Mouse (Mus musculus): ENCODE data around the gene Cacna1e. TPM values are rescaled to one million over a fixed set of nuclear protein-coding genes. Genes with fewer than 3 reads are reported as not detected.

Cacna1e gene
- total and polyA plus RNA-seq, 3 experiments = 0.22 TPM; not detected in 2

DNA sequence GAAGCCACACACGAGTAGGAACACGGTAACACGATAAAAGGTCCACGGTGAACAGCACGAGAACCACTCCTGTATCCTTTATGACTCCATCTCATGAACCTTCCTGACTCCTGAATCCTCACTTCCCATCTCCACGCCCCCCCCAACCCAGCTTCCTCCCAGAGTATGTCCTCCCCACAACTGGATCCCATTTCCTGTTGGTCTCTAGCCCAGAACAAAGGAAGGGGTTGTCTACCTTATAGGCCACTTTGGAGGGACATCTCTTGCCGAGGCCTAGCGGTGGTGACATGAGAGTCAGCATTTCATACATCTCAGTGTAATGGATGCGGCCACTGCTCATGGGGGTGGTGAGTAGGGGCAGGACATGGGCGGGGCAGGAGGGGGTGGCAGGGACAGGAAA is 468.5 kb downstream of the Cacna1e start:
- DNase-seq (ENCODE audit: low spot score) (no peak), ATAC-seq (ENCODE audit: extremely low read depth, insufficient number of reproducible peaks, low FRiP score, poor library complexity, severe bottlenecking) (no peak)
- Histone ChIP-seq H3K9me3 (replicated peaks) (peaks cover 59% of the 10 kb centered on the region), H3K27me3 (ENCODE audit: insufficient read depth, low read length) (no peaks in the 10 kb centered on the region), H3K4me1 (ENCODE audit: insufficient read depth, low read depth, low read length) (no peaks in the 10 kb centered on the region), H3K36me3 (replicated peaks) (no peaks in the 10 kb centered on the region), H3K4me3 (ENCODE audit: low read depth, low read length) (no peak overlapping the region)
- TF ChIP-seq POLR2AphosphoS5 (IDR thresholded peaks at IDR 0.05; ENCODE audit: insufficient replicate concordance, low read depth, low read length) (no peak), GATA1 (IDR thresholded peaks at IDR 0.05; ENCODE audit: borderline replicate concordance, low read length) (no peak), GATA2 (IDR thresholded peaks at IDR 0.05; ENCODE audit: borderline replicate concordance, low read depth, low read length) (no peak), TAL1 (conservative IDR thresholded peaks at IDR 0.05; ENCODE audit: low read depth, low read length) (no peak), CTCF (IDR thresholded peaks at IDR 0.05; ENCODE audit: low read depth, low read length) (no peak)

DNA sequence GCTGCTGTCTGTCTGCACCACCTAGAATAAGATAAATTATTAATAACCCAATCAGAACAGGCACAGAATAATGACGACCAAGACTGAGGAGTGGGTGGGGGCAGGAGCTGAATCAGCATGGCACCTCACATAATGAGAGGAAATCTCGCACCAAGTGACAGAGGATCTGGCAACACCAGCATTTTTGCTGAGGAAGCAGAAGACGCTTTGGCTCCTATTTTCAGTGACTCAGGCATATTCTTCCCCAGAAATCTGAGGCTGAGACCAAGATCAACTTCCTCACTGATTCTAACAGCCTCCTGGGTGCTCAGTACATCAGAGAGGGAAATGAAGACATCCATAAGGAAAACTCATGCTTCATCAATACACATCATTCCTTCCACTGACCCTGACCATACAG is 471.2 kb downstream of the Cacna1e start:
- Histone ChIP-seq H3K36me3 (replicated peaks) (no peaks in the 10 kb centered on the region), H3K4me3 (ENCODE audit: low read depth, low read length) (no peak overlapping the region), H3K9me3 (replicated peaks) (peaks cover 53% of the 10 kb centered on the region), H3K27me3 (ENCODE audit: insufficient read depth, low read length) (no peaks in the 10 kb centered on the region), H3K4me1 (ENCODE audit: insufficient read depth, low read depth, low read length) (no peaks in the 10 kb centered on the region)
- DNase-seq (ENCODE audit: low spot score) = no peak
- no peak for TF ChIP-seq GATA2 (IDR thresholded peaks at IDR 0.05; ENCODE audit: borderline replicate concordance, low read depth, low read length)
- TF ChIP-seq GATA1 (IDR thresholded peaks at IDR 0.05; ENCODE audit: borderline replicate concordance, low read length) = no peak
- no peak for TF ChIP-seq POLR2AphosphoS5 (IDR thresholded peaks at IDR 0.05; ENCODE audit: insufficient replicate concordance, low read depth, low read length)
- no peak for TF ChIP-seq CTCF (IDR thresholded peaks at IDR 0.05; ENCODE audit: low read depth, low read length)
- TF ChIP-seq TAL1 (conservative IDR thresholded peaks at IDR 0.05; ENCODE audit: low read depth, low read length) = no peak
- no peak for ATAC-seq (ENCODE audit: extremely low read depth, insufficient number of reproducible peaks, low FRiP score, poor library complexity, severe bottlenecking)

DNA sequence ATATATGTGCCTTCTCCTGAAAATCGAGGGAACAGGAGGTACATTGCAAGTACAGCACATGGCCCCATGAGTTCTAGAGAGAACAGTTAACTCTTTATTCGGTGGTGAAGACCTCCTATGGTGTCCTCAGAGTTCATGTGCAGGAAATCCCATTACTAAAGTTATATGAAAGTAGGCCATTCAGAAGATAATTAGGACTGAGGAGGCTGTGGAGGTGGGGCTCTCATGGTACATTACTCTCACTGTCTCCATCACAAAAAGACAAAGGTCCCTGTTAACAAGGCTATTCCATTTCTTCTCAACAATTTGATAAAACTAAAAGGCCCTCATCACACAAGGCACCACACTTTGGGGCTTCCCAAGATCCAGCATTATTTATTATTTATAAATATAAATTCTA is 475.2 kb downstream of the Cacna1e start:
- DNase-seq (ENCODE audit: low spot score) = no peak
- no peaks in the 10 kb centered on the region for H3K36me3 ChIP-seq (replicated peaks)
- ATAC-seq (ENCODE audit: extremely low read depth, insufficient number of reproducible peaks, low FRiP score, poor library complexity, severe bottlenecking) = no peak

DNA sequence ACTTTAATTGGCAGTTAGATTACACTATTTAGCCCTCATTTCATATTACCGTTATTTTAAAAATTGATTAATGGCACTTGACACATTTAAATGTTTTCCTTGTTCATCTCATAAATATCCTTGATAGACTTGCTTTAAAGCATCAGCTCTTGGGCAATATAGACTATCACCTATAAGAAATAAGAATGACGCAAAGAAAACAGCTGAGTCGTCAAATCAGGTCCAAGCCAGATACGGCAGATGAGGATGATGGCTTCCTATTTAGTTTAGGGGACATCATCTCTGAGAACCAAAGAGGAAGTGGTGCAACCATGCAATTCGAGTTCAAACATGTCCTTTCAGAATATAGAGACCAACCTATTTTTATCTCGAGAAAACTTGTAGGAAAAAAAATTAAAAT is 492.3 kb downstream of the Cacna1e start:
- Histone ChIP-seq H3K4me1 (ENCODE audit: insufficient read depth, low read depth, low read length) (no peaks in the 10 kb centered on the region), H3K27me3 (ENCODE audit: insufficient read depth, low read length) (no peaks in the 10 kb centered on the region), H3K4me3 (ENCODE audit: low read depth, low read length) (no peak overlapping the region), H3K9me3 (replicated peaks) (peaks cover 20% of the 10 kb centered on the region), H3K36me3 (replicated peaks) (no peaks in the 10 kb centered on the region)
- no peak for DNase-seq (ENCODE audit: low spot score)
- TF ChIP-seq CTCF (IDR thresholded peaks at IDR 0.05; ENCODE audit: low read depth, low read length) (no peak), TAL1 (conservative IDR thresholded peaks at IDR 0.05; ENCODE audit: low read depth, low read length) (no peak), POLR2AphosphoS5 (IDR thresholded peaks at IDR 0.05; ENCODE audit: insufficient replicate concordance, low read depth, low read length) (no peak), GATA1 (IDR thresholded peaks at IDR 0.05; ENCODE audit: borderline replicate concordance, low read length) (no peak), GATA2 (IDR thresholded peaks at IDR 0.05; ENCODE audit: borderline replicate concordance, low read depth, low read length) (no peak)
- ATAC-seq (ENCODE audit: extremely low read depth, insufficient number of reproducible peaks, low FRiP score, poor library complexity, severe bottlenecking) = no peak

More for the DNA sequence above, 475.2 kb downstream of the Cacna1e start:
- no peak for TF ChIP-seq TAL1 (conservative IDR thresholded peaks at IDR 0.05; ENCODE audit: low read depth, low read length)
- no peak for TF ChIP-seq POLR2AphosphoS5 (IDR thresholded peaks at IDR 0.05; ENCODE audit: insufficient replicate concordance, low read depth, low read length)
- TF ChIP-seq GATA2 (IDR thresholded peaks at IDR 0.05; ENCODE audit: borderline replicate concordance, low read depth, low read length) = no peak
- no peak for TF ChIP-seq GATA1 (IDR thresholded peaks at IDR 0.05; ENCODE audit: borderline replicate concordance, low read length)
- no peak for TF ChIP-seq CTCF (IDR thresholded peaks at IDR 0.05; ENCODE audit: low read depth, low read length)
- no peaks in the 10 kb centered on the region for H3K4me1 ChIP-seq (ENCODE audit: insufficient read depth, low read depth, low read length)
- no peak overlapping the region for H3K4me3 ChIP-seq (ENCODE audit: low read depth, low read length)
- no peaks in the 10 kb centered on the region for H3K27me3 ChIP-seq (ENCODE audit: insufficient read depth, low read length)
- peaks cover 25% of the 10 kb centered on the region for H3K9me3 ChIP-seq (replicated peaks)

Other genes starting within 250 kb of the Cacna1e start
- gene Ier5, start 215.1 kb upstream of the Cacna1e start, total RNA-seq (2014; fragmentation: Nextera tagmentation) = 6.8 and 8.0 TPM in 2 replicates
- gene Ier5, start 215.1 kb upstream of the Cacna1e start, total RNA-seq (2017) = 12.6 and 16.6 TPM in 2 replicates
- 7.8 and 10.7 TPM in 2 replicates for gene Ier5, start 215.1 kb upstream of the Cacna1e start, polyA plus RNA-seq (2012)